Mouse (Mus musculus) heart, adult 2 months (tissue): ENCODE data around the gene Siah3.
"Not testable (repeated sequence)": the region's sequence is repeated elsewhere in the genome, so short reads cannot be mapped to it uniquely, and the experiment has no call there.

Experiments used
- EP300 ChIP-seq: fragments of 200-500 bp; IDR thresholded peaks from 2 replicates; pipeline ENCODE4 v1.6.1; 2011; ENCODE audit warnings: low read depth, low read length, control low read depth; ENCODE audit not compliant: insufficient read depth
- POLR2A ChIP-seq: fragments of 200-500 bp; IDR thresholded peaks from 2 replicates; pipeline ENCODE4 v1.6.1; 2011; ENCODE audit warnings: mild to moderate bottlenecking, low read depth, low read length, control low read depth; ENCODE audit not compliant: insufficient read depth

- not testable (repeated sequence) for TF ChIP-seq EP300, POLR2A
Observed at GRCm38 (mm10) chr14:75446314-75446713, 9.5 kb upstream of the Siah3 start.
